Mouse (Mus musculus) forebrain, embryonic 12.5 days (tissue): ENCODE measurements at regions not wholly inside any gene's neighbourhood (a gene's known extent, or its start where the extent isn't known, plus 50 kb on each side); places are given as distances from the start of the nearest gene placed in this dataset.

ENCODE experiments used
- ATAC-seq: fragments of 200-750 bp; cut with Nextera tagmentation; 2 replicates; pipeline ENCODE4 v1.8.0; 2017; ENCODE audit warnings: moderate TSS enrichment; ENCODE audit not compliant: low FRiP score
- H3K27ac ChIP-seq: fragments of 300-500 bp; sonication (generic); 2 replicates; pipeline ENCODE4 v1.5.1; 2016; ENCODE audit warnings: mild to moderate bottlenecking
- H3K27me3 ChIP-seq: fragments of 300-500 bp; sonication (generic); 2 replicates; pipeline ENCODE4 v1.6.1; 2016; ENCODE audit warnings: mild to moderate bottlenecking
- H3K36me3 ChIP-seq: fragments of 300-500 bp; sonication (generic); replicated peaks from 2 replicates; pipeline ENCODE4 v1.6.1; 2016; ENCODE audit warnings: mild to moderate bottlenecking
- H3K4me1 ChIP-seq: fragments of 300-500 bp; sonication (generic); 2 replicates; pipeline ENCODE4 v1.6.1; 2016
- H3K4me2 ChIP-seq: fragments of 300-500 bp; sonication (generic); 2 replicates; pipeline ENCODE4 v1.6.1; 2016; ENCODE audit warnings: mild to moderate bottlenecking, moderate library complexity
- H3K4me3 ChIP-seq: fragments of 300-500 bp; sonication (generic); replicated peaks from 2 replicates; pipeline ENCODE4 v1.5.1; 2016; ENCODE audit warnings: mild to moderate bottlenecking
- H3K9ac ChIP-seq: fragments of 300-500 bp; sonication (generic); 2 replicates; pipeline ENCODE4 v1.6.1; 2016; ENCODE audit warnings: mild to moderate bottlenecking
- H3K9me3 ChIP-seq: fragments of 300-500 bp; sonication (generic); 2 replicates; pipeline ENCODE4 v1.6.1; 2016
- WGBS: fragments of 180-500 bp; shearing (Covaris S2); methylation state at CpG from one replicate; pipeline ENCODE4 v1.1.7; 2016; 5-methylcytosine and 5-hydroxymethylcytosine counted together

- no peak overlapping the region for H3K4me2 ChIP-seq
- peaks cover 20% of the 10 kb centered on the region for H3K4me1 ChIP-seq
- WGBS: 11% methylated on average over 1 of the region's 1 CpGs
- no peaks in the 10 kb centered on the region for H3K36me3 ChIP-seq
- peaks cover 33% of the 10 kb centered on the region for H3K27me3 ChIP-seq
- ATAC-seq: no peak
- no peak overlapping the region for H3K4me3 ChIP-seq
- peak overlapping the region; percentile 65 for H3K27ac ChIP-seq
- H3K9me3 ChIP-seq: peaks cover 6% of the 10 kb centered on the region; the same call in 1 of the 2 replicates
- H3K9ac ChIP-seq: no peak overlapping the region
Observed at GRCm38 (mm10) chr4:125289709-125290108, 162.1 kb upstream of the Zc3h12a start.

GRCm38 (mm10) chr4:125289031-125289449 lies 161.4 kb upstream of the Zc3h12a start:
- H3K27ac ChIP-seq: peak overlapping the region; percentile 65
- peak; percentile 78 for ATAC-seq

DNA sequence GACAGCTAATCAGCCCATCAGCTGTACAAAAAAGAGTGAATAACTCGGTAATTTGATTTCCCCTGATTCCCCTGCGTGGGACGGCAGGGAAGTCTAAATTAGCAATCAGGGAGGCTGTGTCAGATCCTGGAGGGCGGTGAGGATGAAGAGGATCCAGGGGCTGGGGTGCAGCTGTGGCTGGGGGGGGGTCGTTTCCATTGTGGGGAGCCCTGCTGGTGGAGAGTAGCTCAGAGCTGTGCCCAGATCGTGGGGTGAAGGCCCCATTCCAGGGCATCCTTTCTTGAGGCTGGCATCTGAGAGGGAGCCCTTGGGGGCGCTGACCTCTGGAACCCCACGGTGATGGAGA lies 155.3 kb upstream of the Zc3h12a start:
- Histone ChIP-seq H3K4me1 (peaks cover 30% of the 10 kb centered on the region), H3K4me3 (no peak overlapping the region), H3K9ac (no peak overlapping the region), H3K9me3 (no peaks in the 10 kb centered on the region), H3K4me2 (peak overlapping the region; percentile 48), H3K27ac (peak overlapping the region; percentile 83), H3K36me3 (no peaks in the 10 kb centered on the region), H3K27me3 (peaks cover 36% of the 10 kb centered on the region)
- 20% methylated on average over 8 of the region's 8 CpGs for WGBS
- peak; percentile 47; the same call in 1 of the 2 replicates for ATAC-seq

More at GRCm38 (mm10) chr4:125289031-125289449, 161.4 kb upstream of the Zc3h12a start:
- H3K9ac ChIP-seq: no peak overlapping the region
- 33% methylated on average over 6 of the region's 6 CpGs for WGBS
- peaks cover 6% of the 10 kb centered on the region; the same call in 1 of the 2 replicates for H3K9me3 ChIP-seq
- H3K36me3 ChIP-seq: no peaks in the 10 kb centered on the region
- H3K4me1 ChIP-seq: peaks cover 20% of the 10 kb centered on the region
- no peak overlapping the region for H3K4me2 ChIP-seq
- H3K27me3 ChIP-seq: peaks cover 38% of the 10 kb centered on the region
- H3K4me3 ChIP-seq: no peak overlapping the region

- WGBS: 14% methylated on average over 21 of the region's 21 CpGs
- ATAC-seq: peak; percentile 93
- peaks cover 38% of the 10 kb centered on the region for H3K27me3 ChIP-seq
- H3K27ac ChIP-seq: peak overlapping the region; percentile 83
- peak overlapping the region; percentile 13; the same call in 1 of the 2 replicates for H3K4me3 ChIP-seq
- H3K36me3 ChIP-seq: no peaks in the 10 kb centered on the region
- no peak overlapping the region for H3K9ac ChIP-seq
- H3K4me2 ChIP-seq: peak overlapping the region; percentile 48
- no peaks in the 10 kb centered on the region for H3K9me3 ChIP-seq
- peaks cover 30% of the 10 kb centered on the region for H3K4me1 ChIP-seq
Observed at GRCm38 (mm10) chr4:125282154-125282973, 154.7 kb upstream of the Zc3h12a start.

DNA sequence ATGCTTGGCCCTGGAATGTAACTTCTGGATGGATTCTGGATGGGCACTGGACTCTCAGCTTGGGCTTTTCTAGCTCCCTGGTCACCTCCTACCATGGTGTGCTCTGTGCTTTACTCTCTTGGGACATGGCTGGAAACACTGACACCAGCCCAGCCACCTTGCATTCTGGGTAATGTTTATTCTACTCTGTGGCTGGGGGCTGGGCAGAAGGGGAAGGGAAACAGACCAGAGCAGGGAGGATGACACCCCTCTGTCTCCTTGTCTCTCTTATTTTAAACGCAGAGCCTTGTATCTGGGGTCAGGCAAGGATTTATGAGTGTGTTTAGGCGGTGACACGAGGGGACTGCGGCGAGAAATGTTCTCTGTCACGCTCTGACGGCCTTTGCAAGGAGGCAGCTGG lies 151.5 kb upstream of the Zc3h12a start:
- H3K4me1 ChIP-seq: peaks cover 50% of the 10 kb centered on the region
- no peaks in the 10 kb centered on the region; the same call in 1 of the 2 replicates for H3K9me3 ChIP-seq
- no peak overlapping the region for H3K9ac ChIP-seq
- 70% methylated on average over 7 of the region's 7 CpGs for WGBS
- no peaks in the 10 kb centered on the region for H3K36me3 ChIP-seq
- no peak overlapping the region for H3K4me2 ChIP-seq
- no peak for ATAC-seq
- peaks cover 44% of the 10 kb centered on the region for H3K27me3 ChIP-seq
- no peak overlapping the region for H3K4me3 ChIP-seq
- no peak overlapping the region for H3K27ac ChIP-seq

- ATAC-seq: no peak
- no peak overlapping the region for H3K9ac ChIP-seq
- no peak overlapping the region for H3K27ac ChIP-seq
- no peak overlapping the region for H3K4me3 ChIP-seq
- WGBS: 66% methylated on average over 6 of the region's 6 CpGs
- H3K4me2 ChIP-seq: no peak overlapping the region
- no peaks in the 10 kb centered on the region; the same call in 1 of the 2 replicates for H3K9me3 ChIP-seq
- peaks cover 31% of the 10 kb centered on the region for H3K4me1 ChIP-seq
- peaks cover 48% of the 10 kb centered on the region for H3K27me3 ChIP-seq
- H3K36me3 ChIP-seq: no peaks in the 10 kb centered on the region
Observed at GRCm38 (mm10) chr4:125276861-125277260, 149.2 kb upstream of the Zc3h12a start.

DNA sequence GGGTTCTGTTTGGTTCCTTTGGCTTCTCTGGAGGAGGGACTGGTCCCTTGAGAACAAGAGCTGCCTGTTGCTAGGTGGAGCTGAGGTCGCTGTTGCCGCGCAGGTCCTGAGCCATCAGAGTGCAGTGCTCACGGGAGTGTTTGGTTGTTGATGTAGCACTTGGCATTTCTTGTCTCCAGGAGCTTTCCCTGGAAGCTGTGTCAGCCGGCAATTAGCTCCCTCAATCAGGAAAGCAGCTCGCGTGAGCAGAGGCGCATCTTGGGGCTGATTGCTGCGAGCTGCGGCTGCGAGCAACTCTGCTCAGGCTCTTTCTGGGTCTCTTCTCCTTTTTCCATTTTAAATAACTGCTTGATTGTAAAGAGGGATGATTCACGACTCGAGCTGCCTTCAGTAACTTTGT lies 147.6 kb upstream of the Zc3h12a start:
- Histone ChIP-seq H3K27me3 (peaks cover 56% of the 10 kb centered on the region), H3K36me3 (no peaks in the 10 kb centered on the region), H3K4me1 (peaks cover 24% of the 10 kb centered on the region), H3K9ac (no peak overlapping the region; the same call in 1 of the 2 replicates), H3K9me3 (no peaks in the 10 kb centered on the region; the same call in 1 of the 2 replicates), H3K4me2 (peak overlapping the region; percentile 40), H3K4me3 (0 out of 2 replicates have a peak overlapping the region, but pooled peaks have one; percentile 4), H3K27ac (peak overlapping the region; percentile 64)
- WGBS: 3% methylated on average over 13 of the region's 13 CpGs
- peak; percentile 39; the same call in 1 of the 2 replicates for ATAC-seq

DNA sequence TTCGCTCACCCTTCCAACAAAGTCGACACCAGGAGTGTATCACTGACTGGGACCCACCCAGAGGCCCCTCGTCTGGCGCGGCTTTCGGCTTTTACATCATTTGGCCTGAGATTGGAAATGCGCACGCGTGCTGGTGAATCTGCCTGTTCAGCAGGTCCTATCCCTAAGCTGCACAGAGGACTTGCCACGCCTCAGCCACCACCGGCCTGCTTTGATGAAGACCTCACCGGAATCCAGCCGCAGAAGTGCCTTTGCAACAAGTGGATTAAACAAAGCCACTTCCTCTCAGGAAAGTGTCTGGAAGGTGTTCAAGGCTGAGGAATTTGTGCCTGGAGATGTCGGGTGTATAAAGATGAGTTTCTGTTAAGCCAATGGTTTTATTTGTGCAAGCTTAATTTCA lies 143.3 kb upstream of the Zc3h12a start:
- Histone ChIP-seq H3K9ac (no peak overlapping the region), H3K9me3 (no peaks in the 10 kb centered on the region; the same call in 1 of the 2 replicates), H3K36me3 (no peaks in the 10 kb centered on the region), H3K4me1 (peaks cover 14% of the 10 kb centered on the region), H3K4me2 (no peak overlapping the region), H3K27ac (no peak overlapping the region), H3K27me3 (peaks cover 76% of the 10 kb centered on the region), H3K4me3 (no peak overlapping the region)
- WGBS: 66% methylated on average over 14 of the region's 14 CpGs
- no peak for ATAC-seq

DNA sequence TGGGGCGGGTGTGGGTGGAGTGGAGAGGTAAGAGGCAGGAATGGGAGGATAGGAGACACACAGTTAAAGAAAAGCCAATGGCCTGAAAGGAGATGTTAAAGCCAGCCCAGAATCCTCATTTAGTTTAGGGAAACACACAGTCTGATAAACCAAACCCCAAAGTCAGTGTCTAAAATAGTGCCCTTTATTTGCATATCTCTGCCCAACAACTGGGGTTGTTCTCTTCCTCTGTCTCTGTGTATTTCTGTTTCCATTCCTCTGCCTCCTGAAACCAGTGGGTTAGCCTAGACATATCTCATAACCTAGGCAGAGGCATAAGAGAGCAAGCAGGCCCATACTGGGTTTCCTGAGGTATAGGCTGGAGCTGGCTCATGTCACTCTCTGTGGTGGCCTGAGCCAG lies 138.6 kb upstream of the Zc3h12a start:
- WGBS: 83% methylated on average over 1 of the region's 1 CpGs
- Histone ChIP-seq H3K36me3 (no peaks in the 10 kb centered on the region), H3K9ac (no peak overlapping the region), H3K9me3 (no peaks in the 10 kb centered on the region), H3K4me2 (no peak overlapping the region), H3K27ac (no peak overlapping the region), H3K4me3 (no peak overlapping the region), H3K27me3 (peaks cover 68% of the 10 kb centered on the region), H3K4me1 (peaks cover 30% of the 10 kb centered on the region)
- no peak for ATAC-seq

GRCm38 (mm10) chr4:125265575-125265974 lies 137.9 kb upstream of the Zc3h12a start:
- H3K9ac ChIP-seq: no peak overlapping the region
- no peak for ATAC-seq
- no peaks in the 10 kb centered on the region for H3K9me3 ChIP-seq
- no peak overlapping the region for H3K4me3 ChIP-seq
- H3K27ac ChIP-seq: no peak overlapping the region
- H3K4me2 ChIP-seq: no peak overlapping the region
- WGBS: 15% methylated on average over 5 of the region's 5 CpGs
- H3K27me3 ChIP-seq: peaks cover 70% of the 10 kb centered on the region
- H3K4me1 ChIP-seq: peaks cover 37% of the 10 kb centered on the region
- H3K36me3 ChIP-seq: no peaks in the 10 kb centered on the region

DNA sequence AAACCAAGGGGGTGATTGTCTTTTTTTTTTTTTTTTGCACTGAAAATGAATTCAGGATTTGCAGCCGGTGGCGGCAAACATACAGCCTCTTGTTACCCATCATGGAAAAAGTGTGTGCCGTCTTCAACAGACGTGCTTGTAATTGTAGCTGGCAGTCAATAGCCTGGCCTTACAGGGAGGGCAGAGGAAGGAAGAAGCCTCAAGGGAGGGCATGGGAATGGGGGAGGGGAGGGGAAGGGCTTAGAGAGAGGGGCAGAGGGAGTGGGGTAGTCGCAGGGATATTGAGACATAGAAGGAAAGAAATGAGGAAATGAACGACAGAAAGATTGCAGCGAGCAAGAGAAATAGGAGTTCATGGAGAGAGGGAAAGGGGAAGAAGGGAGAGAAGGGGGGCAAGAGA lies 137.4 kb upstream of the Zc3h12a start:
- H3K9ac ChIP-seq: no peak overlapping the region
- 22% methylated on average over 7 of the region's 7 CpGs for WGBS
- no peak overlapping the region for H3K4me3 ChIP-seq
- peaks cover 70% of the 10 kb centered on the region for H3K27me3 ChIP-seq
- ATAC-seq: peak; percentile 46; the same call in 1 of the 2 replicates
- no peak overlapping the region for H3K27ac ChIP-seq
- H3K4me2 ChIP-seq: no peak overlapping the region
- peaks cover 38% of the 10 kb centered on the region for H3K4me1 ChIP-seq
- H3K9me3 ChIP-seq: no peaks in the 10 kb centered on the region
- no peaks in the 10 kb centered on the region for H3K36me3 ChIP-seq

DNA sequence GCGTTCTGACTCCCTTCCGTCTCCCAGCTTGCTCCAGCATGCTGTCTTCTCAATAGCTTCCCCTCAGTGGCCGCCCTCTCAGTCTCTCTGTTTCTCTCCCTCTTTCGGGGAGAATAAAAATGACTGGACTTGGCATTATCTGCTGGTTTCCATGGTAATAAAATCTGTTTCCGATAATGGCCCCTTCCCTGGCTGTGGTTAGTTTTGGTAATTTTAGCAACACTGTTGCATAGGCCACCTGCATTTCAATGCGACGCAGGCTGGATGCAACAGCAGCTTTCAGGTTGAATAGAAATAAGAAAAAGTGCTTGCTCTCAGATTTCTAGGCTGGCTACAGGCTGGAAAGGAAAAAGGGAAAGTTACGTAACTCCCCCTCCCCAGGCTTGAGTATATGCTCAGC lies 133.9 kb upstream of the Zc3h12a start:
- Histone ChIP-seq H3K9me3 (no peaks in the 10 kb centered on the region), H3K9ac (no peak overlapping the region), H3K4me3 (no peak overlapping the region), H3K4me2 (no peak overlapping the region), H3K27ac (0 out of 2 replicates have a peak overlapping the region, but pooled peaks have one; percentile 6), H3K27me3 (peaks cover 55% of the 10 kb centered on the region), H3K4me1 (peaks cover 46% of the 10 kb centered on the region), H3K36me3 (no peaks in the 10 kb centered on the region)
- WGBS: 29% methylated on average over 8 of the region's 8 CpGs
- no peak for ATAC-seq

DNA sequence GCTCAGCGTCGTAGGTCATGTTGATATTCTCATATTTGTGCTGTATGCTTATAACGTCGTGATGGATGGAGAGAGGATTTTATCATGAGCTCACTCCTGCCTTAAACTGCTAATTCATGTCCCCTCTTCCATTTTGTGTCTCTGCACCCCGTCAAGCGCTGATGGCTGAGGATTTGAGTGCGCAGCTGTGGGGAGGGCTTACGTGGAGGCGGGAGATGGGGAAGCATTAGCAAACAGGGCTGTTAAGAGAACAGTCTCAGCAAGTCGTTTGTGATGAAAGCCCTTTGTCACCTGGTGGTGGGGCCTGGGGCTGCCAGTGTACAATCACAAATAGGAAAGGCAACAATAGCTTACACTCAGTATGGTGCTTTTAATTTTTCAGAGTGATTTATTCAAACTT lies 131.7 kb upstream of the Zc3h12a start:
- WGBS: 41% methylated on average over 10 of the region's 10 CpGs
- no peak for ATAC-seq
- Histone ChIP-seq H3K4me2 (no peak overlapping the region), H3K4me3 (no peak overlapping the region), H3K9me3 (no peaks in the 10 kb centered on the region), H3K4me1 (peaks cover 34% of the 10 kb centered on the region), H3K27ac (no peak overlapping the region), H3K9ac (no peak overlapping the region), H3K27me3 (peaks cover 48% of the 10 kb centered on the region), H3K36me3 (no peaks in the 10 kb centered on the region)
